Mouse (Mus musculus): ENCODE measurements around the gene Actl6b.

Actl6b gene

DNA sequence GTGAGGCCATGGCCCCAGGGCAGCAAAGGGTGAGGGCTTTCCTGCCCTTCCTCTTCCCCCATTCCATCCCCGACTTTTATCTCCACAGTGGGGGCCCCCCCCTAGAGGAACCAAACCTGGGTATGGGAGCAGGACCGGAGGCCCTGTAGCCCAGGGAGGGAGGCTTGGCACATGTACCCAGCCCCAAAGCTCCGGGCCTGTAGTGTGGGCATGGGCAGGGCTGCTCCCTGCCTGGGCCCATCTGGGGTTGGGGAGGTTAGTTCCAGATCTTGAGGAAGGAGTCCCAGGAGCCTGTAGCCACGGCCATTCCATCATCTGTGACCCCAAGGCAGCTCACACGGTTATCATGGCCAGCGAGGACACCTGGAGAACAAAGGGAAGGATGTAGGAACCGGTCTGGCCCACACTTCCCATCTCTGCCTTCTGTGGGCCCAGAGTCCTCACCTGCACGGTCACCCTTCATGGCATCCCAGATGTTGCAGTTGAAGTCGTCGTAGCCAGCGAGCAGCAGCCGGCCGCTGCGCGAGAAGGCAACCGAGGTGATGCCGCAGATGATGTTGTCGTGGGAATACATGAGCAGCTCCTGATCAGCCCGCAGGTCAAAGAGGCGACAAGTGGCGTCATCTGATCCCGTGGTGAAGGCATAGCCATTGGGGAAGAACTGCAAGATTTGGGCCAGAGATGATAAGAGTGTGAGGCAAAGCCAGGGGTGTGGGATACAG is 24.9 kb upstream of the Actl6b start:
- no peak for DNase-seq (ENCODE audit: low read depth, low spot score)

DNA sequence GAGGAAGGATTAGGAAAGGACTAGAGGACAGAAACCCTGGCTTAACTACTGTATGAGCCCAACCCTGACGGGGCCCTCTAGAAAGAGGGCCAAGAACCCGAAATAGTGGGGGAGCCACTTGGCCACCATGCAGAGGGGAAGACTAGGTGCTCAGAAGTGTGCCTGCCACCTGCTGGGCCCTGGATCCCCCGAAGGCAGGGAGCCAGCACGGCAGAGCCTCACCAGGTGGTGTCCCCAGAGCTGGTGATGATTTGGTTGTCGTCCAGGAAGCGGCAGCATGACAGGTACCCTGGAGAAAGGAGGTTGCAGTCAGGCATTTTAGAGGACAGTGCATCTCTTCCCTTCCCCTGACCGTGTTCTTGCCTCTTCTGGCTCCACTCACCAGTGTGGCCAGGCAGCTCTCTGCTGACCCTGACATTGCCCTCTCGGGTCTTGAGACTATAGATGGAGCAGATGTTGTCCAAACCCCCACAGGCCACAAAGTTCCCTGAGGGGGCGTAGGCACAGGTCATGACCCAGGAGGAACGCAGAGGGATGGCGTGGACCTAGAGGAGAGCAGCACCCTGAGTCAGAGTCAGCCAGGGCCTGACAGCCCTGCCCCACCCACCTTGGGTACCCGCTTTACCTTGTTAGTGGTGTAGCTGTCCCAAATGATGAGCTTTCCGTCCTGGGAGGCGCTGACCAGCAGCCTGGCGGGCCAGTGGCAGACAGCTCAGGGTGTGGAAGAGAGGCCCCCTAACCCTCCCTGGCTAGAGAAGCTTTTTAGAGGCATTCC is 23.9 kb upstream of the Actl6b start:
- DNase-seq (ENCODE audit: low read depth, low spot score) = no peak

DNA sequence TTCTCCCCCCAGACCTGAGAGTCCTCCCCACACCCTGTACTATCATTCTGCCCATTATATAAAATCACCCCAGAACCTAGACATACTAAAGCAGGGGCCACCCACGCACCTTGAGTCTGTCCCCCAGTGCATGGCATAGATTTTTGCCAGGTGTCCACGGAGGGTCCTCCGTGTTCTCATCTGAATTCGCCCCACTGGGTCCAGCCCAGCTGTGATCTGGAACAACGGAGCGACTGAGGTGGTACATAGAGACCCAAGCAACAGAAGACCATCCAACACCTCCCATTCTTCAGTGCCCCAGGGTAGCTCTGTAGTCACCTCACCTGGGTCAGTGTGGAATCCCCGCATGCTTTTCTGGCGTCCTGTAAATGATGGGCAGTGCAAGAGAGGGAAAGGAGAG is 23.2 kb upstream of the Actl6b start:
- no peak for DNase-seq (ENCODE audit: low read depth, low spot score)

DNA sequence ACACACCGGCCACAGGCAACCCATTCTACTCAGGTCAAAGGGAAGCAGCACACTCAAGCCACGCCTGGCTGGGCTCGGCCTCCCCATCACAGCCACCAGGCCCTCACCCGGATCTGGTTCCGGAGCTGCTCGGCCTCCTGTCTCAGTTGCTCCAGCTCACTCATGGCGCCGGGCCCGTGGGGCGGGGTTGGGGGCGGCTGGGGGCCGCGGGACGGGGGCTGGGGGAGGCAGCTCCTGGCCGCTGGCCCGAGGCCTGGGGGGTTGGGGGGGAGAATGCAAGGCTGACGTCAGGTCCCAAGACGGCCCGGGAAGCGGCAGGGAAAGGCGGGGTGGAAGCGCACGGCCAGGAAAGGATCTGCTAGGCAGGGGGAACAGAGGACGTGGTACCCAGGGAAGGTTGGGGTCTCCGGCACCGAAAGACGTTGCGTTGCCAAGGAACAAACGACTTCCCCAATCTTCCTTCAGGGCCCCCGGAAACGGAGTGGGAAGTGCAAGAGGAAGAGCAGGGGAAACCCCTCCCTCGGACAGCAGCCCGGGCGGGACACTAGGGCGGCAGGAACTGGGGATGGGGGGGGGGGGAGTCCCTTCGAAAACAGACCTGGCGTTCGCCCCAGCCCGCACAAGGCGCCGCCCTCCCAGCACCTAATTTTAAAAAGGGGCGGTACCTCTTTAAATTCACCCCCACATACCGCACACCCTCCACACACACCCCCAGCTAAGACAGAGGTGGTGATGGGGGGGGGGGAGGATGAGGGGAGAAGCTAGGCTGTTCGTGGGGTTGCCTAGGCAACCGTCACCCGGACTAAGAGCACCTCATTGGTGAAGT is 22.5 kb upstream of the Actl6b start:
- no peak for DNase-seq (ENCODE audit: low read depth, low spot score)

DNA sequence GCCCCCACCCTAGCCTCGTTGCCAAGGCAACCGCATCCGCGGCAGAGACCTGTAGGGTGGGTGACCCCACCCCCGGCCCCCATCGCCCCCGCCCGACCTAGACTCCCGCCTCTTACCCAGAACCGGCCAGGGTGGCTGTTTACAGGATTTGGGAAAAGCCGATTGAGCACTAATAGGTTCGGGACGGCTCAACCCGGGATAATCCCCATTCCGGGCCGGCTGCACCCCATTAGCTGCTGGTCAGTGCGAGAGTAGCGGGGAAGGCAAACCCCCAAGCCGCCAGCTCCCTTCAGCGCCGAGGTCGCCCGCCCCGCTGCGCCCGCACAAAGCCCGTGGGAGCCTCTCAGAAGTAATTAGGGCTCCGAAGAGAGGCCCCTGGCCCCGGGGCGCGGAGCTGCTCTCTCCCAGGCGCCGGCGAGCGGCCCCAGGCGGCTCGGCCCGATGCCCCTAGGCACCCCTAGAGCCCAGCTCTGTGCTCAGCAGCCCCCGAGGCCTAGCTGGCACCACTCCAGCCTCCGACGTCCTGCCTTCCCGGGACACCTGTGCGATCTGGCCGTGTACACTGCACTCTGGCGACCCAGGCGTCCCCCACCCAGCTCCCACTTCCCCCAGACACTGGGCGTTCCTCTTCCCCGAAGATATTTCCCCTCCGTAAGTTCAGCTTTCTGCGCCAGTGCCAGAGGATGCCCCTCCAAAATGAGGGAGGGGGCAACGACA is 21.7 kb upstream of the Actl6b start:
- DNase-seq (ENCODE audit: low read depth, low spot score) = peak; percentile 78

DNA sequence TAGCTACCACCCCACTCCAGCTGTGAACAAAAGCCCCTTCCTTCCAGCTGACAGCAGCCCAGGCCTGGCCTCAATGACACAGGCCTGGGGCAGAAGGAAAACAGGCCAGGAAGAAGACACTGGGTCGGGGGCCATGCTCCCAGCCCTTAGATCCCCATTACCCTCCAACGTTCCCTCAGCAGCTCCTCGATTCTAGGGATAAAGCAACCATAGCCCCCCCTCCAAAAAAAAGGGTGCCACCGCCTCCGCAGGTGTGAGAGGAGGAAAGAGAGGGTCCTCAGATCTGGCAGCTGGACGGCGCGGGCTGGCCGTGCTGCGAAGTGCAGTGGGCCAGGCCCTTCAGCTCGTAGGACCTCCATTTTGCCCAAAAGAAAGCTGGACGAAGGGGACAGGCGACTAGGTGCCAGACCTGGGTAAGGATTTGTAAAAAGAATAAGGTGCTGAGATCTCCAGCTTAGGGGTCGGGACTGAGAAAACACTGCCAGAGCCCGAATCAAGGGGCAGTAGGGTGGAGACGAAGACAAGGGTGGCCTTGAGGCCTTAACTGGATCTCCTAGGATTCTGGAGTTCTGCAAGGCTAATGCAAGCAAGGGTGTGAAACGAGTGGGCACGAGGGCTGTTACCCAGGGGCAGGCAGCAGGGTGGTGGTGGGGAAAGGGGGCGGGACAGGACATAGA is 21.0 kb upstream of the Actl6b start:
- DNase-seq (ENCODE audit: low read depth, low spot score) = no peak

DNA sequence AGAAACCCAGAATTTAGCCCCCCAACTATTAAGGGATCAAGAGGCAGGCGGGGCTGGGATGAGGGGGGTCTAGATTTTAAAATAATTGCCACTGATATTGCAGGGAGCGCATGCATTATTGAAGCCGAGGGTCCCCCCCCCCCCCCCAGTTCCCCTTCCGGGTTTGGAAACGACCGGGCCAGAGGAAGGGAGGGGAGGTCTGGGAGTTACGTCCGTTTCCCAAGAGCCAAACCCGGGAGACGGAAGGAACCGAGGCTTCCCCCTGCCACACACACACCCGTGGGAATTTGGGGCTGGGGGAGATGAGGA is 20.6 kb upstream of the Actl6b start:
- peak; percentile 23 for DNase-seq (ENCODE audit: low read depth, low spot score)

DNA sequence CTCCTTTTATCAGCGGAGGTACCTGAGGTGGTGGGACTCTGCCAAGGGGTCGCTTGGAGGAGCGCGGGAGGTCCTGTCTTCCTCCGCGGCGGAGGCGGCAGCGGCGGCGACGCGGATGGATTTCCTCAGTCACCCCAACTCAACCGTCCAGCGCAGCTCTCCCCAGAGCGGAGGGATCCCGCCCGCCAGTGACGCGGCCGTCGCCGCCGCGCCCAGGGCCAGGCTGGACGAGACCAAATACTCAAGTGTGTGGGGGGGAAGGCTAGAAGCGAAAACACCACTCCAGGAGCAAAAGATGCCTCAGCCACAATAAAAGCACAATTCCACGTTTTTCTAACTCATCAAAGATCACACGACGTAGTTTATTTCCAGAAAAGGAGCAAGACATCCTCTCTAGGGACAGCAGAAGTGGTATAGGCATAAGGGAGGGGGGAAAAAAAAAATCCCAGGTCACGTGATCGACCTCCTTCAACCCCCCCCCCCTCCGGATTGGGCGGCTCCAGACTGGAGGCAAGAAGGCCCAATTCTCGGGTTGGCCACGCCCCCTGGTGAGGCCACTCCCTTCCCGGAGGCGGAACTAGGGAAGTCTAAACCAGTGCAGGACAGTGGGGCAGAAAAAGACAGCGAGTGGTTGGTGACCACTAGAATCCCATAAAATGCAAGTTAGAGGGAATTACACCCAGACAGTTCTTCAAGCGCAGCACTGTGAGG is 20.0 kb upstream of the Actl6b start, which contains the start of the genes Epo and Gnb2:
Gene Epo (minus strand): TSS at position 126 of the 711 bp plus-strand sequence.
Gene Gnb2 (minus strand): TSS at position 394 of the 711 bp plus-strand sequence.
- DNase-seq (ENCODE audit: low read depth, low spot score) = peak; percentile 72

DNA sequence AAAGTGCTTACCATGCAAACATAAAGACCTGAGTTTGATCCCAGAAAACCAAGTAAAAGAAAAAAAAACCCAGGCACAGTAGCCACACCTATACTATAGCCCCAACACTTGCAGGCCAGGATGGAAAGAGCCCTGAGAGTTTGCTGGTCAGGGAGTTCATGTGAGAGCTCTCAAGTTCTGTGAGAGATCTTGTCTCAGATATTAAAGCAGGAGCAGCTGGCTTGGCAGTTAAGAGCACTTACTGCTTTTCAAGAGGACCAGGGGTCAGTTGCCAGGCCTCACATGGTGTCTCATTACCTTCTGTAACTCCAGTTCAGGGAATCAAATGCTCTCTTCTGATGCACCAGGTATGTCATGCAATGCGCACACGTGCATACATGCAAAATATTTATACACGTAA is 18.6 kb upstream of the Actl6b start:
- DNase-seq (ENCODE audit: low read depth, low spot score) = no peak

DNA sequence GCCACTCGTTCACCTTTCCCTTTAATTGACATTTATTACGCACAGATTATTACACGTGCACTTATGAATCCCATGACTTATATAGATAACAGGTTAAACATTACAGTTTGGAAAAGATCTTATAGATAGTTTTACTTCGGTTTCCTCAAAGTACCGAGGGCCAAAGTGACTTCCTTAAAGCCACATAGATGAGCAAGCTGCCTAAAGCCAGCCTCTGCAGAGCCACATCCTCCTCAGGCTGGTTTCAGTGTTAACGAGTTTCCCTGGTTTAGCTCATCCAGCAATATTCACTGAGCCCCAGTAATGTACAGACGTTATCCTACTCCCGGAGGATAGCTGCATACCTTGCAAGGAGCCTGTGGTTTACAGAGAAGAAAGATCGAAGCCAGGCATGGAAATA is 18.0 kb upstream of the Actl6b start:
- DNase-seq (ENCODE audit: low read depth, low spot score) = no peak

DNA sequence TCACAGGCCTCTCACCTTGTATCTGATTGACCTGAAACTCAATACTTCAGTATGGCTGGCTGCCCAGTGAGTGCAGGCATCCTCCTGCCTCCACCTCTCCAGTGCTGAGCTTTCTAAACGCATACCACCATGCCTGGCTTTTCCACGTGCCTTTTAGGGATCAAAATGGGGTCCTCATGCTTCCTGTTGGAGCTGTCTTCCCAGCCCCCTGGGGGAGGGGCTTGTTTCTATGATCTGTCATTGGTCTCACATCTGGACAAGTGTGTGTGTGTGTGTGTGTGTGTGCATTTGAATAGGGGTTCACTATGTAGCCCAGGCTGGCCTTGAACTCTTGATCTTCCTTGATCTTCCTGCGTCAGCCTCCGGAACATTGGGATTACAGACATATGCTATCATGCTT is 15.9 kb upstream of the Actl6b start:
- no peak for DNase-seq (ENCODE audit: low read depth, low spot score)

DNA sequence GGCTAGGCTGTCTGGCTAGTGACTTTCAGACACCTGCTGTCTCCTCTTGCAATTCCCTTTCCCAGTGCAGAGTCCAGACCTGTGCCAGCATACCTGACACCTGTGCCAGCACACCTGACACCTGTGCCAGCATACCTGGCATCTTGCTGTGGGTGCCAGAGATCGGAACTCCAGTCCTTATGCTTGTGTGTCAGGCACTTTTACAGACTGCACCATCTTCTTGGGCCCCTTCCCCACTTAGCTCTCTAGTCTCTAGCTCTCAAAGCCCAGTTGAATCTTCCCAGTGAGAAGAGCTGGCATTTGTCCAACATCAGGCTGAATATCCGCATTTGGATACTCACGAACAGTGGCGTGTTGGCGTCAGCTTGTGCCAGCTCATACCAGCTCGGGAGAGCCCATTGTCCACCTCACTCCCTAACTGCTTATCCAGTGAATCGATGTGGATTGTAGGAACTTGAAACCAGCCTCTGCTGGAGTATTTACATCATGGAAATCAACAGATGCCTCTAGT is 14.0 kb upstream of the Actl6b start:
- DNase-seq (ENCODE audit: low read depth, low spot score) = no peak

DNA sequence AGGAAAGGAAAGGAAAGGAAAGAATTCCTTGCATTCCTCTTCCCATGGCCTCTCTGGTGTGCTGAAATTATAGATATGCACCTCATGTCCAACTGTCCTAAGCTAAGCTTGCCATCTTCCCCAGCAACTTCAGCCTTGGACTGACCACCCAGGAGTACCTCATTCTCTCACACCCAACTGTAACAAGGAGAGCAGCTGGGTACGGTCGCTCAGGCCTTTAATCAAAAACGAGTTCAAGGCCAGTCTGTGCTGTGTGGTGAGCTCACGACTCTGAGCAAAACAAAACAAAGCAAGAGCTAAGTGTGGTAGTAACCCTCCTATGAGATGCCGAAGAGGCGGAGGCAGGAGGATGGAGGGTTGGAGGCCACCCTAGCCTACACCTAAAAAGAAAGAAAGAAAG is 12.3 kb upstream of the Actl6b start:
- no peak for DNase-seq (ENCODE audit: low read depth, low spot score)

DNA sequence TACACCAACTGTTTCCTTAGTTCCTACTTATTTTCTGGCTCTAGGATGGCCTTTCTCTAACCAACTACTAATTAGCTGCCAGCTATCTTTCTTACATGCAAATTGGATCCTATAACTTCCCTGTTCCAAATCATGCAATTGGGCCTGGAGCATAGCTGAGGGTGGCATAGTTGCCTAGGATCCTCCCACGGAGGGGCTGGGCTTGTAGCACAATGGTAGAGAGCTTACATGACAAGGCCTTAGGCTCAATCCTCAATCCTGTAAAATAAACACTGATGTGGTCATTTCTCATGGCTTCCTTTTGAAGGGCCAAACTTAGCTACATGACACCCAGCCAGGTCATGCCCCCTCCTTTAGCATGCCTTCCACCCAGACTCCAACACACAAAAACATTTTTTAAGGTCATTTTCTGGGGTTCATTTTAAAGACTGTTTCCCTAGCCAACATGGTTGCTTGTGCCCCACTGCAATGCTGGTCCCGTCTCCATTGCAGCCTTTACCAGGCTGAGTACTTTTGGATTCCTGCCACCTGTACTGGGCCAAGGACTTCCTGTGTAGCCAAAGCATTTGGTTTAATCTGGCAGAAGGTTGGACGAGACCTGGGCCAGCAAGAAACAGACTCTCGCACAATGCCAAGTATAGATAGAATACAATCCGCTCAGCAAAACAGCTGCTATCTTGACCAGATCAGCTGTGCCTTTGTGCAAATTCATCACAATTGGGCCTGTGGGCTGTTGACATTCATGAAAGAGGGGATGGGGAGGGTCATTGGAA is 11.4 kb upstream of the Actl6b start:
- DNase-seq (ENCODE audit: low read depth, low spot score) = no peak

DNA sequence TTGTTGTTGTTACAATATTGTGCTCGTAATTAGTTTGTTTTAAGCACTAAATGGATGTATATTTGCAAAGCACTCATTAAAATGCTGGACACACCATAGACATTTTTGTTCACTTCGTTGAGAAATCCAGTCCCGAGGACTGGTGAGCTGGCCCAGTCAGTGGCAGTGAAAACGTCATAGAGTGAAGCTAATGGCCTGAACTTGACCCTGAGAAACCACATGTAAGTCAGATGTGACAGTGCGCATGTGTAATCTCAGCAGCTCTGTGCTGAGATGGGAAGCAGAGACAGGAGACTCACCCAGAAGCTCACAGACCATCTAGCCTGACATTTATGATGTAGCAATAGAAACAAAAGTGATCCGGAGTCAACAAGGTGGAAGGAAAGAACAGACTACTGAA is 8.4 kb upstream of the Actl6b start:
- no peak for DNase-seq (ENCODE audit: low read depth, low spot score)

DNA sequence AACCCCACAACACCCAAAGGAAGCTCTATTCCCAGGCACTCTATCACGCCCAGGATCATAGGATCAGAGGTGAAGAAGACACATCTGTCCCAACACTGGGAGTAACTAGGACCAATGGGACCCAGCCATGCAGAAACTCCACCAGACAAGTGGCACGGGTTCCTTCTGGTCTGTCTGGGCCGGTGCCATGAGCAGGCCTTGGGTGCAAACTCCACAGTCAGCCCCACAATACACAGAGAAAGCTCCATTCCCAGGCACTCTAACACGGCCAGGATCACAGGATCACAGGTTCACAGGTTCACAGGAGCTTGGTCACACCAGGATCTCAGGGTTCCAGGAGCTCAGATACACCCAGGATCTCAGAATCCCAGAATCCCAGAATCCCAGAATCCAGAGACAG is 7.7 kb upstream of the Actl6b start:
- DNase-seq (ENCODE audit: low read depth, low spot score) = no peak

DNA sequence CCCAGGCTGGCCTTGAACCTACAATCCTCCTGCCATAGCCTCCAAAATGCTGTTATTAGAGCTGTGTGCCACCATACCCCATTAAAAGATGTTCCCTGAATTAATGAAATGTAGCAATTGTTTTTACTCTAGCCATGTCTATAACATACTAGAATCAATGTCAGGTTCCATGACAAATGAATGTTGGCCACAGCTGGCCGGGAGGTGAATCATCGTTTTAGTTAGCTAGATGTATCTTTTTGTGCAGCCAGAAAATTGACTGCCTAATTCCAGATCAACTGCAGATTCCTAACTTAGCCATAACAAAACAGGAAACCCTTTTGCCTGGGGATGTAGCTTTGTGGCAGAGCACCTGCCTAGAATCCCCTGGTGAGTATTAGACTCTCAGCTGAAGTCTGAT is 3.5 kb upstream of the Actl6b start:
- no peak for DNase-seq (ENCODE audit: low read depth, low spot score)

DNA sequence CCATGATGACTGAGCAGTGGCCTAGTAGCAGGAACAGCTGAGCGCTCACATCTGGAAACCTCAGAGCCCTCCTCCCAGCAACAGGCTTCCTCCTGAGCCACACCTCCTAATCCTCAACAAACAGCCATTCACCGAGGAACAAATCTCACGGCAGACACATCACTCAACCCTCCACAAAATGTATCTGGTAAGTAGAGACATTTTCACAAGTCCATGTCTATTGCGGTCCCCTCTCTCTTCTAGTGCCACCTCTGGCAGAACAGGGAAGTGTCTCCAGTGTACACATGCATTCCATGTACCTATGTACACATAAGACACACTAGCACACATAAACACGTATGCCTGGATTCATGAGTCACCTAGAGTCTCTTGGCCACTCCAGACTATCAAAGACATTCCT is 2.2 kb upstream of the Actl6b start:
- DNase-seq (ENCODE audit: low read depth, low spot score) = no peak

DNA sequence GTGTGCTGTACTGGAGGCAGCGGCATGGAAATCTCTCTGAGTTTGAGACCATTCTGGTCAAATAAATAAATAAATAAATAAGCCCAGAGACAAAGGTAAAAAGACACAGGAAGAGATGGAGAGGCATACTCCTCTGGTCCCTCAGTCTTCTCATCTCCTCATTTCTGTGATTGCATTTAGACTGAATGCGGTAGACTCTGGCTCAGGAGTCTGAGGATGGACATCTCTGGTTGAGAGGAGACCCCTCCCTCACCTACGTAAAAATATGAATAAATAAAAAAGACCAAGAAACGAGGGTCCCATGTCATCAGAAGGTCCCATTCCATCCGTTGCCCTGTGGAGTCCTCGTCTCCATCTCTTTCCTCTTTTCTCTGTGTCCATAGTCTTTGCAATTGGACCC is 317 bp upstream of the Actl6b start:
- DNase-seq (ENCODE audit: low read depth, low spot score) = no peak

DNA sequence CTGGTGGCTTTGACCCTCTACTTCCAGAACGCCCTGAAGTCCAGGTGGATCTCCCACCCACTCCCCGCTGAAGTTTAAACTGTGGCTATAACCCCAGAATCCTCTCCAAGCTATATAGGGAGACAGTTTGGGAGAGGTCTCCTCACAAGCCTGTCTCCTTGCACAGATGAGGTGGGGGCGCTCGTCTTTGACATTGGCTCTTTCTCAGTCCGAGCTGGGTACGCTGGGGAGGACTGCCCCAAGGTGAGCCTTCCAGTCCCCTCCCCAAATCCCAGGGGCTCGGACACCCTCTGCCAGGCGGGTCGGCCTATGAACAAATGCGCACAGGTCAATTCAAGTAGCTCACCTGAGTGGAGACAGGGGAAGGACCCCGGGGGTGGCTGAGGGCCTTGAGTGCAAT is 581 bp downstream of the Actl6b start:
- no peak for DNase-seq (ENCODE audit: low read depth, low spot score)
